Mouse (Mus musculus) left cerebral cortex, postnatal 4 days (tissue): Measurements from ENCODE around the gene 1700001P01Rik. TPM values are rescaled to one million over a fixed set of nuclear protein-coding genes. Genes with fewer than 3 reads are reported as not detected.
"Not testable (repeated sequence)": the region's sequence is repeated elsewhere in the genome, so short reads cannot be mapped to it uniquely, and the experiment has no call there.

Experiments
- DNase-seq: peaks from one replicate; pipeline ENCODE4 v3.0.0-alpha.2; 2022
- intact Hi-C: fragments of 180-260 bp; cut with DNase I; formaldehyde crosslinking; loops from one replicate; pipeline ENCODE4 v1.15.1; 2025
- total RNA-seq, 2 experiments: library from RNA; stranded (reverse); gene quantifications; 2 replicates each; pipeline ENCODE4 v1.2.3; 2021

The 1700001P01Rik gene
- total RNA-seq, 2 experiments from 2014 or later, result 2.0 TPM; not detected in 1

DNA sequence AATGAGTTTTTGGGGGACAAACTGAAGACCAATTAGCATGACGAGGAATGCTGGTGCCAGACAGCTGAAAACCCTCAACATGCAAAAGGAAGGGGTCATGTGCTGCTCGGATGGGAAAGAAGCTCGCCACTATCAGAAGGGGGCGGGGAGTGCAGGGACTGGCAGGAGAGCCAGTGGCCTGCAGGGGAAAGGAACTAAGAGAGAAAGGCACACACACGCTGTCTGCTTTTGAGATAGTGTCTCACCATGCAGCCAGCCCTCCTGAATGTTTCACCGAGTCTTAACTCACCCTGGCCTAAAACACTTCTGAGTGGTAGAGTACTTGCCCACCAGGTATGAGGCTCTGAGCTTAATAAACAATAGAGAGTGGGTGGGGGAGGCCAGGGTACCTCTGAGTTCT, 16.8 kb downstream of the 1700001P01Rik start:
- no peak for DNase-seq

DNA sequence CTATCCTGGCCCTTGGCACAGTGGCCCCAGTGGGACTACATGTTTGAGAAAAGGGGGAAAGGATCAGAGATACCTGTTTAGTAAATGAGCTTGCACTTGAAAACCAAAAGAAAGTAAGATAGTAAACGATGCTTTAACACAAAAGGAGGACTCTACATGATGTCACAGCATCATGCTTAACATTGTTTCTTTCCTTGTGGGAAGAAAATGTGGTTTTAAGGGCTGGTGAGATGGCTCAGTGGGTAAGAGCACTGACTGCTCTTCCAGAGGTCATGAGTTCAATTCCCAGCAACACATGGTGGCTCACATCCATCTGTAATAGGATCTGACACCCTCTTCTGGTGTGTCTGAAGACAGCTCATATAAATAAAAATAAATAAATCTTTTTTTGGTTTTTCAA, 17.6 kb downstream of the 1700001P01Rik start:
- DNase-seq, result no peak
- intact Hi-C loops, result no loop called here

More for the DNA sequence above, 16.8 kb downstream of the 1700001P01Rik start:
- intact Hi-C loops, result no loop called here

DNA sequence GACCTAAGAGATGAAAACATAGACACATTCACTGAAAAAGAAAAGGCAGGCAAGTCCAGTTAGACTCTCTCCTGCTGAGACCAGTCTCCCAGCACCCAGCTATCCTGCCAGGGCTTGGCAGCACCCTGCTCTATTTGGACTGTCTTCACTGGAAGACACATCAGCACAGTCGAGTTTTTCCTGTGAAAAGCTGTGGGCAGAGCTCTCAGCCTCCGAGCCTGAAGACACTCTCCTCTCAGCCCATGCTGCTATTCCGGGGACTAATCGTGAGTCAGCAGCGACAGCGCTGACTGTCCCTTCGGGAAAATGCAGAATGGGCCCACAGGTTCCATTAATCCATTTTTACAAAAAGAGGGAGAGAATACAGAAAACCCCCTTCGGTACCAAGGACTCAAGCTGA, 22.4 kb downstream of the 1700001P01Rik start:
- intact Hi-C loops, result no loop called here
- DNase-seq, result no peak

DNA sequence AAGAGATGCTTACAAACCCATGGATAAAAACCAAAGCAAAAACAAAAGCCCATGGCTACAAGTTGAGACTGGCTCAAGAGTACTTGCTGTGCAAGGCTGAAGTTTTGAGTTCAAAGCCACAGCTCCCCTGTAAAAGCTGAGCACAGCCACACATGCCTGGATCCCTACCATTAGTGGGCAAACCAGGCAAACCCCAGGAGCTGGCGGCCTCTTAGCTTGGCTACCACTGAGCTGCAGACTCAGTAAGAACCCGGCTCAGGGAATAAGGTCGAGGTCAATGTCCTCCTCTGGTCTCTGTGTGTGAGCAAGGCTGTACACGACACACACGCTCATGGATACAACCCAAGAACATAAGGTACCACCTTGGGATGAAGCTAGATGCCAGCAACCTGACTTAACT, 27.2 kb downstream of the 1700001P01Rik start:
- no peak for DNase-seq
- intact Hi-C loops, result no loop called here

DNA sequence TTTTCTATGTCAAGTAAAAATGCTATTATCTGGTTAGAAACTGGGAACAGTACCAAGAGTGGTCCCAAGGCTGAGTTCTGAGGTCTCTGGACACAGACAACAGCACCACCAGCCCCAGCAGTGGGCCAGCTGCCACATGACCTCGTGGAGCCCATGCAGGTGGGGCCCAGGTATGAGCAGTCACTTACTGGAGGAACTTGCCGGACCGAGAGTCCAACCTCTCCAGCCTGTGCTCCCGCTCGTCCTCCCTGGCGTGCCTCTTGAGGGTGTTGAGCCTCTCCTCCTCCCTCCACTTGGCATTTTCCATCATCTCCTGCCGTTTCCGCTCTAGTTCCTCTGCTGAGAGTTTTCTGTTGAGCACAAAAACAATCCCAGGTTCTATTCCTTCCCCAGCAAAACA, 27.9 kb downstream of the 1700001P01Rik start:
- intact Hi-C loops, result no loop called here
- no peak for DNase-seq

DNA sequence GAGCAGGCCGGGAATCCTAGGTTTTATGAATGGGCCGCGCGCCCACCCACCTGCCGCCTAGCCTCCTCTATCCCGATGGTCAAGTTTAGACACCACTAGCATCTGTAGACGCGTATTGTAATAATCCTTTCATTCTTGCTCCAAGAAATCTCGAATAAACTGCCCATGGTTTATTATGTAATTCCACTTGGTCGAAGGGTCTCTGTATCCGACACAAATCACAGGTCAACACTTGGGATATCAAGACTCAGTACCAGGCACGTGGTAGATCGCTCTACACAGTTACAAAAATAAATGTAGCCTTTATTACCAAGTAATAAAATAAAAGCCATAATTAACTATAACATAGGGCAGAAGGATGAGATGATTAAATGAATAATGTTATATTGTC, 30.4 kb downstream of the 1700001P01Rik start:
- intact Hi-C loops, result no loop called here
- DNase-seq, result no peak

DNA sequence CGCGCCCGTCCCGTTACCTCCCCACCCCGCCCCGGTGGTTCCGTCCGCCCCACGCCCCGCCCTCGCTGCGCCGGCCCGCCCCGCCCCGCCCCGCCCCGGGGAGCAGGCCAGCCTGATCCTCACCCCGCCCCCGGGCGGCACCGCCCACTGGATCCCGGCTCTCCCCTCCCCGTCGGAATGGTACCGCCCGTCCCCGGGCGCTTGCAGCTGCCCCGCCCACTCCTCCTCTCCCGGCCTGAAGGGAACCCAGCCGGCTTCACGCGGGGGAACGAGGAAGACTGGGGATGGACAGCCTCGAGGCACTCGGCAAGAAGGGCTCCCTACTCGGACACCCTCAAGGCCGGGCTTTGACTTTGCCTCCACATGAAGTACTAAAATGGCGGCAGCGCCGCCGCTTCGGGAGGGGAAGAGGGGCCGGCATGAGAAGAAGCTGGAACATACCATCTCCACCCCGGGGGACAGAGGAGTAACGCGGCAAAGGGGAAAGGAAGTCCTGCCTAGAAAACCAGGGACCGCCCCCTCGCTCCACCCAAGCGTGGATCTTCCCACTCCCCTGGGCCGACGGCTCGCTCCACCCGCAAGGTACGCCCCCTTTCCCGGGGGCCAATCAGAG, 30.9 kb downstream of the 1700001P01Rik start:
- DNase-seq, result peak; percentile 100
- intact Hi-C loops, result no loop called here

DNA sequence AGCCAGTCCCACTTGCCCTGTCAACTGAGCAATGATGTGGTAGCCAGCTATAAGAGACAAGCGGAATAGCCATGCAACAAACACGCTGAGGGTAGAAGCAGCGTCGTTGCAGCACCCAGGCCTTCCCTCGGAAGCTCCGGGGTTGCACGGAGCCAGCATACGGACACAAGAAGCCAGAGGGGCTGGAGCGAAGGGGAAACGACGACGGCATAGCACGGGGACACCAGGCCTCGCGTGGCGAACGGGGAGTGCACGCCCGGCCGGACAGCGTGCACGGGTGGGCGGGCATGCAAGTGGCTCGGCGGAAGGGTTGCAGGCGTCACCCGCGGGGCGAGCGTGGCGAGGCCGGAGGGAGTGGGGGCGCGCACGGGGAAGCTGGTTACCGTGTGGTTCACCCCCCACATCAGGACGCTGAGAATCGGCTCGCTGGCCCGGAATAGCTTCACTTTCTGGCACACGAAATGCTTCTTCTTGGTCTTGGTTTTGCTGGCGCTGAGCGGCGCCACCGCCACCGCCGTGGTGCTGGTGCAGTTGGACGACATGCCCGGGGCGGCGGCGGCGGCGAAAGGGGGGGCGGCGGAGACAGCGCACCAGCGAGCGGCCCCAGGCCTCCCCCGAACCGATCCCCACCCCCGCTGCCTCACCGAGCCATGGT, 31.5 kb downstream of the 1700001P01Rik start, which contains the start of gene Pip4k2b:
Gene Pip4k2b, minus strand, starts transcription at position 642 of the 655 bp plus-strand sequence.
- DNase-seq, result no peak
- intact Hi-C loops, result no loop called here

DNA sequence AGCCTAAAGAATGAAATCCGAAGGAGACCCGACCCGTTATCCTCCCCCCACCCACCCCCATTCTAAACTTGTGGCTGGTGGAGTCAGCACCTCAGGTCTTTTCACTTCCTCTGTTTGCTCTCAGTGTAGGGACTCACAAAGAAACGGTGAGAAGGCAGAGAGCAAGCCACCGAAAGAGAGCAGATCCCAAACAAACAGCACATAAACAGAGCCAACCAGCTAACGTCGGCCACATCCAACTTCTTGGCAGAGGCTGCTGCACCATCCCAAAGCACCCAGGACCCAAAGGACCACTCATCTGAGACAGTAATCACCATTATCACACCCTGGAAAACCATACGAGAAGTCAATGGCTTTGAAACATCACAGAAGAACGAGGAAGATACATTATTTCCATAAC, 32.3 kb downstream of the 1700001P01Rik start:
- intact Hi-C loops, result no loop called here
- DNase-seq, result no peak

DNA sequence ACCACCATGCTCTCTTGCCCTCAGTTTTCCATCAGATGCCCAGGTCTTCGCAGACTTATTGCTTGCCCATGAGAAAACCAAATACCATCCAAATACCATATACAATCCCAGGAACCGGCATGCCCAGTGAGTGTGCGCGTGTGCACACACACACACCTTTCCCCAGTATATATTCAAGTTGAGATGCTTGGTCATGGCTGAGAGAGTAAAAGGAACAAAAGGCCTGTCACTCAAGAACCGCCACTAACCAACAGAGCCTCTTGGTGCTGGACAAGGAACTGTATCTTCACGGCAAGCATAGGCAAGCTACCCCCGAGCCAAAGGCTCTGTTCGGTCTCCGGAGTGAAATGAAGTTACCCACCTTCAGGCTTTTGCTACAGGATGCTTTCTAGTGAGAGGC, 33.1 kb downstream of the 1700001P01Rik start:
- DNase-seq, result no peak
- intact Hi-C loops, result no loop called here

DNA sequence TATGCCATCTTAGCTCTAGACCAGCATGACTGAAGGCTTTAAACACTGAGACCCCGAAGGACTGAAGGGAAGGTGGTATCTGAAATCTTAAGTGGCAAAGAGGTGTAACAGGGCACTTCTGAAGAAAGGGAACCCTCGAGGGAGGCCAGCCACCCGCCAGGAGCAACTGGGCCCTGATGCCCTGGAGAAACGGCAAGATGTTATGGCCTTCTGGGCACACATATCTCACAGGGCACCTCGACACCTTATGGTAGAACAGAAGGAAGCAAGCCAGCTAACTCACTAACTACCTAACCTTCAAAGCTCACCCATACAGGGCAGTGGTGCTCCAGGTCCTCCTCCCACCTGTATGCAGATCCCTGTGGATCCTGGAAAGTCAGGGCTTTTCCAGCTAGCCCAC, 33.6 kb downstream of the 1700001P01Rik start:
- no peak for DNase-seq
- intact Hi-C loops, result no loop called here

DNA sequence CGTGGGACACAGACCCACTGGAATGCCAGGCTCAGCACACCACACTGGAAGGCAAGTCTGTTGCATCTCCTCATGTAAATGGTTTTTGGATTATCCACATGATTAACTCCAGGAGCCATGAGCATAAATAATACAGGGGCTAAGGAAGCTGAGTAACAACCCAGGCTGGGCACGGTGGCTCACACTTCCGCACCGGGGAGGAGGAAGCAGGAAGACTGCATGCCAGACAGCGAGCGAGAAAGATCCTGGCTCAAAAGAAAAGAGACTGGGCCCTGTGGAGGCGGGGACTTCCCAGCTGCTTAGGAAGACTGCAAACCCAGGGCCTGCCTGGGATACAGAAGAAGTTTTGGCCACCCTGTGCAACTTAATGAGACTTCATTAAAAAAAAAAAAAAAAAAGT, 35.5 kb downstream of the 1700001P01Rik start:
- intact Hi-C loops, result no loop called here
- DNase-seq, result no peak

DNA sequence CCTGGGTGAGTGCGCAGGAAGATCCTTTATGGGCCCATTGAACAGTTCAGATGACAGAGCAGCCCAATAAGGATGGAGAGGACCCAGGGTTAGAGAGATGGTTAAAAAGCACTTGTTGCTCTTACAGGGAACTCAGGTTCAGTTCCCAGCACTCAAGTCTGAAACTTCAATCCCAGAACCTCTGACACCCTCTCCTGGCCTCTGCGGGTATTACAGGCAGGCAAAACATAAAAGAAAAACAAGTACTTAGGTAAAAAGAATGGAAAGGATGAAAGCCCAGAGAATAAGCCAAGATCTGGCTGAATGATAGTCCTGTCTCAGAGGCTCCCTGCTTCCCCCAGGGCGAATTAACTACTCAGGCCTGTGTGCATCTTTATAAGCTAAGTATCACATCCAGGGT, 36.6 kb downstream of the 1700001P01Rik start:
- DNase-seq, result no peak
- intact Hi-C loops, result no loop called here

DNA sequence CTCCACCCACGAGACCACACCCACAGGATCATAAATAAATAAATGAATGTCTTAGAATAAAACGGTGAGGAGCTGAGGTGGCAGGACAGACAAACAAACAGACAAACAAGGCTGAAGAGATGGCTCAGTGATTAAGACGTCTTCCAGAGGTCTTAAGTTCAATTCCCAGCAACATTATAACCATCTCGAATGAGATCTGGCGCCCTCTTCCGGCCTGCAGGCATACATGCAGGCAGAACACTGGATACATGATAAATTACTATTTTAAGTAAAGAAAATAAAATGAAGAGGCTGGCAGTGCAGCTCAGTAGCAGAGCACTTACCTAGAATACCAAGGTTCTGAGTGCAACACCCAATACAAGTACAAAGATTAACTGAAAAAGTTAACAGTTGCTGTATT, 37.0 kb downstream of the 1700001P01Rik start:
- DNase-seq, result no peak
- intact Hi-C loops, result no loop called here

DNA sequence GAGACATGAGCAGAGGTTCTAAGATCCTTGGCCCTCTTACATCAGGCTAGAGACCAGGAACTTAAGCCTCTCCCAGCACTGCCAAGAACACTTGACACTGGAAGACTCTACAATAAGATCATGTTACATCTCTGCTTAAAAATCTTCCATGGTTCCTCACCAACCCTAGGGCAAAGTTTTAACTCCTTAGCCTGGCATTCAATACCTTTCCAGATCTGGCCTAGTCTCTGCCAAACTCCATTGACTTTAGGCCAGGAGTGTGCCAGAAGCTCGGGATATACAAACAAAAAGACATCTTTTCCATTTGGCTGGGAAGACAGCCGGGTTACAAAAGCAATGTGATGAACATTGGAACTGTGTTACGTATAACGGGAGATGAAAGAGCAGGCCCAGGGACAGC, 38.1 kb downstream of the 1700001P01Rik start:
- DNase-seq, result no peak
- intact Hi-C loops, result no loop called here

DNA sequence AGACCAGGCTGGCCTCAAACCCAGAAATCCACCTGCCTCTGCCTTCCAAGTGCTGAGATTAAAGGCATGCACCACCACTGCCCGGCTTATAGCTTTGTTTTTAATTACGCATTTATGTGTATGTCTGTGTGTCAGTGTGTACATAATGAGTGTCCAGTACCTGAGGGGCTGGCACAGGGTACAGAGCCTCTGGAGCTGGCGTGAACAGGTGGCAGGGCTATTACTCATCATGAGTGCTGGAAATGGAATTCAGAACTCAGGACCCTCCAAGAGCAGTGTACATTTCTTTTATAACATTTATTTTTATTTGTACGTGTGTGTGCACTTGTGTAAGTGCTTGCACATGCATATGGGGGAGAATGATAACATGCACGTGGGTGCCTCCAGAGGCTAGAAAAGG, 39.1 kb downstream of the 1700001P01Rik start:
- intact Hi-C loops, result no loop called here
- no peak for DNase-seq

DNA sequence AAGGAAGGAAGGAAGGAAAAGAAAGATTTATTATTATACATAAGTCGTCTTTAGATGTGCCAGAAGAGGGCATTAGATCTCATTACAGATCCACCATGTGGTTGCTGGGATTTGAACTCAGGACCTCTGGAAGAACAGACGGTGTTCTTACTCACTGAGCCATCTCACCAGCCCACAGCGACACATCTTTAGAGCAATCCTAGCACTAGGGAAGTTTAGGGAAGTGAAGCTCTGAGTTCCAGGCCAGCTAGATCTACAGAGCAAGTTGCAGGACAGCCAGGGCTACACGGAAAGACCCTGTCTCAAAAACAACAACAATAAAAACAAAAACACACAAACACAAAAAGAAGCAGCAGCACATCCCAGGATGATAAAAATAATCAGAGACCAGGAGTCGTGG, 40.9 kb downstream of the 1700001P01Rik start:
- DNase-seq, intact Hi-C loops: not testable (repeated sequence)

DNA sequence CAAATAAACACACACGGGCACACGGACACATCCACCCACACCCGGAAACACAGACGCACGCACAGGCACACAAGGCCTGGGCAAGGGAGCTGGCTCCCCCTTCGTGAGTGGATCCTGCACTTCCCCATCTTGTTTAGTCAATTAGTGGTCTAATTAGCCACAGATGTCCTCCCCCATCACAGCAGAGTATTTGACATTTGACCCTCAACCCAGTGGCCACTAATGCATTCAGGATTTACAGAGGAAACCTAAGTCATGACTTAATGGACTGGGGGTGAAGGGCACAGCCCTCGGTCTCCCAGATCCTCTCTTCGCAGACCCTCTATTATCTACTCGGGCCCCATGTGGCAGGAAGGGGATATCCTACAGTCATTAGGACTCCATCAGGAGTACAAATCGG, 42.0 kb downstream of the 1700001P01Rik start:
- intact Hi-C loops, result no loop called here
- no peak for DNase-seq

DNA sequence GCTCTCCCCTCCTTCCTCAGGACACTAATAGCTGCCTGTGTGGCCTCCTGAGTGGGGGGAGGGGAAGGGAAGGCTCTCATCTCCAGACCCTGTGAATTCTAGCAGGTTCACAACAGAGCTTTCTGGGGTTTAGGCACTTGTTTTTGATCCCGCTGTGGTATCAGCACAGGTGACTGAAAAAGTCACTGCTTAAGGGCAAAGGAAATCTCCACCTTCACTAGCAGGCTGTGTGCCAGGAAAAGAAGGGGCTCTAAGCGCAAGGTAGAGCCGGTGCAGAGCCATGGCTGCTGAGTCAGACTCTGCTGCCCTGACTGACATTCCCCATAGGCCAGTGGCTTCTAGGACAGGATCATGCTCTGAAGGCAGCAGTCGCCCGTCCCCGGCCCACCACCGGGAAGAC, 47.0 kb downstream of the 1700001P01Rik start:
- intact Hi-C loops, result no loop called here
- DNase-seq, result no peak

DNA sequence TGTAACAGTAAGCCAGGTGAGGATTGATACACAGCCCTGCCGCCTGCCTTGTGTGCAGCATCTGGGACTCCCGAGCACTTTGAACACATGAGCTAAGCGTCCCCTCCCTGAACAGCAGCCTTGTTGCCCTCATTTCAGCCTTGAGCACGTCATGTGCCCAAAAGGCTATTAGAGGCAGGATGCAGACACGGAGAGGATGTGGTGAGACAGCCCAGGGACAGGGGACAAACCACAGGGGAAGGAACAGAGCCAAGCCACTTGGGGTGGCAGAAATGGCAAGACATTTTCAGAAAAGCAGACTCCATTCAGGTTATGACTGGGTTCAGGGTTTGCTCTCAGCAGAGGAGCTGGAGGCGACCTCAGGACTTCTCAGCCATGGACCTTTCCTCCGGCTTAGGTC, 47.4 kb downstream of the 1700001P01Rik start:
- intact Hi-C loops, result no loop called here
- DNase-seq, result no peak

DNA sequence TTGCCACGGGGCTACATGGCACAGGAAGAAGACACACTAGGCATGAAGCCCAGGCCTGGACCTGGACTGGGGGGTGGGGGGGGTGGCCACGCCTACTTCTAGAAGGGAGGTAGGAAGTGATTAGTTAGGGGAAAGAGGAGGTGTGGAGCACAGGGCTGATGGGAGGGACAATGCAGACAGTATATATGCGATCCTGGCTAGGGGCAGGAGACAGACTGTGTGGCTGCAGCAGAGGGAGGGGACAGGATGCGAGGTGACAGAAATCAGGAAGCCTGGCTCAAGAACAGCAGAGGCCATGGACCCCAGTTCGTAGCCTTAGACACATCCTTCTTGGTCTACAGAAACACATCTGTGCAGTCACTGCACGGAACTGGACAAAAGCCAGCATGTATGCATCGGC, 52.0 kb downstream of the 1700001P01Rik start:
- DNase-seq, result no peak
- intact Hi-C loops, result no loop called here
